Mouse (Mus musculus): ENCODE data around the gene Prss23. TPM values are rescaled to one million over a fixed set of nuclear protein-coding genes. Genes with fewer than 3 reads are reported as not detected.

Gene Prss23
- total and polyA plus RNA-seq, 3 experiments, result not detected

- no peak overlapping the region for H3K27ac ChIP-seq (ENCODE audit: control insufficient read depth, low read depth, low read length)
- H3K4me1 ChIP-seq (ENCODE audit: control insufficient read depth in 1 of 2, insufficient read depth in 2 of 2, low read length in 2 of 2), result no peaks in the 10 kb centered on the region
These were observed 32.1 kb upstream of the Prss23 start for GRCm38 (mm10) chr7:89559105-89559504.

DNA sequence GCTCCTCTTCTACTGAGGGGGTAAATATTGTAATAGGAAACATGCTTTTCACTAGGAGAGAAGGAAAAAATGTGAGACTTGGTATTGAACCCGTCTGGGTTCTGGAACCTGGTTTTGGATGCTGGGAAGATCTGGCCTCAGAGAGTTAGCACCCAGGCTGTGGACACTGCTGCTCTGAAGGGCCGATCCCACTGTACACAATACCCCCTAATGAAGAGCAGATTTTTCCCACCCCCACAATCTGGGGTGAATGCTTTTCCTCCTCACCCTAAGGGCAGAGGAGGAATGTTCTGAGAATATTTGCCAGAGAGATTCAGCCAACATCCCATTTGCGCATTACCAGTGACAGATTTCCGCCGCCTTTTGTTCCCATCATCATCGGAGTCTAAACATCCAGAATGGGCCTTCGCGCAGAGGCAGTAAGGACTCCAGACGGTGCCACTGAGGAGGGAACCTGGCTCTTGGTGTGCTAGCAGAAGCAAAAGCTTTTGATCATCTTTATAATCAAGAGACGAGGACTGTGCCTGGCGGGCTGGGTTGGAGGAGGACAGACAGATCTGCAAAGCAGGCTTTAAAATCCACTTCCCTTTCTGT is 31.6 kb upstream of the Prss23 start:
- Histone ChIP-seq H3K27ac (ENCODE audit: control insufficient read depth, low read depth, low read length) (no peak overlapping the region), H3K36me3 (ENCODE audit: control insufficient read depth in 1 of 2, insufficient read depth in 2 of 2, low read length in 2 of 2) (no peaks in the 10 kb centered on the region), H3K4me3 (ENCODE audit: control insufficient read depth in 1 of 2, insufficient read depth in 1 of 2, low read depth in 2 of 2, low read length in 2 of 2) (no peak overlapping the region), H3K27me3 (ENCODE audit: control insufficient read depth in 1 of 2, insufficient read depth in 2 of 2, low read length in 2 of 2) (no peaks in the 10 kb centered on the region), H3K79me2 (ENCODE audit: control insufficient read depth, insufficient read depth, low read length, poor library complexity) (no peaks in the 10 kb centered on the region), H3K4me1 (ENCODE audit: control insufficient read depth in 1 of 2, insufficient read depth in 2 of 2, low read length in 2 of 2) (no peaks in the 10 kb centered on the region), H3K9me3 (replicated peaks; ENCODE audit: insufficient read depth, low read length) (no peaks in the 10 kb centered on the region), H3K9ac (ENCODE audit: control insufficient read depth, low read depth, low read length, poor library complexity, severe bottlenecking) (no peak overlapping the region)
- no peak for DNase-seq (ENCODE audit: low read depth, low spot score)
- TF ChIP-seq HCFC1 (IDR thresholded peaks at IDR 0.05; ENCODE audit: low read depth, low read length), result no peak
- no peak for TF ChIP-seq USF2 (IDR thresholded peaks at IDR 0.05; ENCODE audit: borderline replicate concordance in 1 of 2, insufficient read depth in 1 of 2, low read depth in 1 of 2, low read length in 2 of 2)
- no peak for TF ChIP-seq NRF1 (IDR thresholded peaks at IDR 0.05; ENCODE audit: insufficient read depth, low read depth, low read length, poor library complexity, severe bottlenecking)
- TF ChIP-seq SMC3 (IDR thresholded peaks at IDR 0.05; ENCODE audit: low read depth, low read length), result no peak
- no peak for TF ChIP-seq ZNF384 (IDR thresholded peaks at IDR 0.05; ENCODE audit: low read depth, low read length)
- TF ChIP-seq POLR2A (IDR thresholded peaks at IDR 0.05; ENCODE audit: control insufficient read depth in 1 of 2, insufficient read depth in 1 of 2, low read depth in 1 of 2, low read length in 2 of 2, poor library complexity in 1 of 2), result no peak

More at GRCm38 (mm10) chr7:89559105-89559504, 32.1 kb upstream of the Prss23 start:
- TF ChIP-seq TAL1 (IDR thresholded peaks at IDR 0.05; ENCODE audit: low read length), result no peak
- no peak for TF ChIP-seq NRF1 (IDR thresholded peaks at IDR 0.05; ENCODE audit: insufficient read depth, low read depth, low read length, poor library complexity, severe bottlenecking)
- TF ChIP-seq UBTF (IDR thresholded peaks at IDR 0.05; ENCODE audit: borderline replicate concordance, insufficient read depth, low read depth, low read length), result no peak
- DNase-seq (ENCODE audit: low read depth, low spot score), result no peak
- H3K9me3 ChIP-seq (replicated peaks; ENCODE audit: insufficient read depth, low read length), result no peaks in the 10 kb centered on the region
- H3K9ac ChIP-seq (ENCODE audit: control insufficient read depth, low read depth, low read length, poor library complexity, severe bottlenecking), result no peak overlapping the region
- H3K4me3 ChIP-seq (ENCODE audit: control insufficient read depth in 1 of 2, insufficient read depth in 1 of 2, low read depth in 2 of 2, low read length in 2 of 2), result no peak overlapping the region
- H3K27me3 ChIP-seq (ENCODE audit: control insufficient read depth in 1 of 2, insufficient read depth in 2 of 2, low read length in 2 of 2), result no peaks in the 10 kb centered on the region
- H3K79me2 ChIP-seq (ENCODE audit: control insufficient read depth, insufficient read depth, low read length, poor library complexity), result no peaks in the 10 kb centered on the region
- H3K36me3 ChIP-seq (ENCODE audit: control insufficient read depth in 1 of 2, insufficient read depth in 2 of 2, low read length in 2 of 2), result no peaks in the 10 kb centered on the region

DNA sequence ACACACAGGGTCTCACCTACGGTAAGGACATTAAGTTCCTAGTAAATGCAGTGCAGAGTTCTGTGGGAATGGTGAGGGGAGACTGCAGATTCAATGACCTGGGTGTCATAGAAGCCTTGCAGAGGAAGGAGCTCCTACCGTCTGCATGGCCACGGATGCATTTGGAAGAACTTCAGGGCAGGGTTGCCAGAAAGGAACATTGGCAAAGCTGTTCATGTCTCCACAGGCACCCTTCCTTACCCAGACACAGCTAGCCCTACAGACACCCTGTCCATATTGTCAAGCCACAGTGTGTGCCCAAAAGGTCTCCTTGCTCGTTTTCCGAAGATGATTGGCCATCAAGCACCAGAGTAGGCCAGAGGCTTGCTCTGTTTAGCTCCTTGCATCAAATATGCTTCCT is 30.1 kb upstream of the Prss23 start:
- Histone ChIP-seq H3K4me1 (ENCODE audit: control insufficient read depth in 1 of 2, insufficient read depth in 2 of 2, low read length in 2 of 2) (no peaks in the 10 kb centered on the region), H3K27ac (ENCODE audit: control insufficient read depth, low read depth, low read length) (no peak overlapping the region), H3K27me3 (ENCODE audit: control insufficient read depth in 1 of 2, insufficient read depth in 2 of 2, low read length in 2 of 2) (no peaks in the 10 kb centered on the region), H3K4me3 (ENCODE audit: control insufficient read depth in 1 of 2, insufficient read depth in 1 of 2, low read depth in 2 of 2, low read length in 2 of 2) (no peak overlapping the region), H3K9ac (ENCODE audit: control insufficient read depth, low read depth, low read length, poor library complexity, severe bottlenecking) (no peak overlapping the region), H3K36me3 (ENCODE audit: control insufficient read depth in 1 of 2, insufficient read depth in 2 of 2, low read length in 2 of 2) (no peaks in the 10 kb centered on the region), H3K9me3 (replicated peaks; ENCODE audit: insufficient read depth, low read length) (no peaks in the 10 kb centered on the region), H3K79me2 (ENCODE audit: control insufficient read depth, insufficient read depth, low read length, poor library complexity) (no peaks in the 10 kb centered on the region)
- TF ChIP-seq ELF1 (IDR thresholded peaks at IDR 0.05; ENCODE audit: low read depth, low read length) (no peak), POLR2A (IDR thresholded peaks at IDR 0.05; ENCODE audit: control insufficient read depth in 1 of 2, insufficient read depth in 1 of 2, low read depth in 1 of 2, low read length in 2 of 2, poor library complexity in 1 of 2) (no peak), UBTF (IDR thresholded peaks at IDR 0.05; ENCODE audit: borderline replicate concordance, insufficient read depth, low read depth, low read length) (no peak), CTCF (IDR thresholded peaks at IDR 0.05 in 2 of 3, conservative IDR thresholded peaks at IDR 0.05 in 1 of 3; ENCODE audit: control insufficient read depth in 1 of 3, insufficient read depth in 1 of 3, low read depth in 2 of 3, low read length in 3 of 3, poor library complexity in 1 of 3, severe bottlenecking in 1 of 3) (no peak), MEF2A (IDR thresholded peaks at IDR 0.05; ENCODE audit: extremely low read depth, insufficient replicate concordance, low read depth, low read length, poor library complexity, severe bottlenecking) (no peak), NRF1 (IDR thresholded peaks at IDR 0.05; ENCODE audit: insufficient read depth, low read depth, low read length, poor library complexity, severe bottlenecking) (no peak), MAZ (IDR thresholded peaks at IDR 0.05; ENCODE audit: low read depth, low read length) (no peak)
- no peak for DNase-seq (ENCODE audit: low read depth, low spot score)

All from MEL (cell line).